Mouse (Mus musculus) C2C12 (cell line): ENCODE data around the gene Gm20388.

ENCODE experiments used
- CTCF ChIP-seq: IDR thresholded peaks from one replicate; pipeline ENCODE4 v1.5.1; 2011; ENCODE audit not compliant: control insufficient read depth, insufficient read depth, insufficient read length
- USF1 ChIP-seq: IDR thresholded peaks from one replicate; pipeline ENCODE4 v1.6.1; 2011; ENCODE audit warnings: low read depth, mild to moderate bottlenecking, control low read depth, moderate library complexity

GRCm38 (mm10) chr8:122211591-122211990, 2300.9 kb downstream of the Gm20388 start:
- TF ChIP-seq USF1: no peak
- no peak for TF ChIP-seq CTCF
